Comparison of ENCODE assay signal across 8 mouse cellular contexts in genomic region chr3:96728634-96729402, GRCm38 (mm10). TPM values are rescaled to one million over a fixed set of nuclear protein-coding genes. Genes with fewer than 3 reads are reported as not detected.
DNase-seq lines count a peak whose midpoint lies in the region; ATAC-seq and TF ChIP-seq lines count a peak whose summit lies in the region.

No protein-coding gene starts in this region.

- H3K27ac ChIP-seq in cerebellum, adult 2 months (ENCODE audit: insufficient read depth, low read length), result no peak overlapping the region
- no peak overlapping the region for H3K27ac ChIP-seq in limb, embryonic 11.5 days (replicated peaks; ENCODE audit: low read depth, low read length)
- H3K27ac ChIP-seq in stomach, embryonic 14.5 days (ENCODE audit: low read length), result no peak overlapping the region; the same call in 1 of the 2 replicates

- peaks cover 22% of the 10 kb centered on the region for H3K36me3 ChIP-seq in megakaryocyte, embryonic 14.5 days (replicated peaks; ENCODE audit: low read length)
- H3K36me3 ChIP-seq in limb, embryonic 11.5 days (ENCODE audit: control insufficient read depth, insufficient read depth, low read length), result peaks cover 2% of the 10 kb centered on the region; the same call in 1 of the 2 replicates
- no peaks in the 10 kb centered on the region; the same call in 1 of the 2 replicates for H3K36me3 ChIP-seq in stomach, embryonic 14.5 days (ENCODE audit: control insufficient read depth, insufficient read depth, low read length)

- no peak for ATAC-seq in megakaryocyte, adult 5-6 weeks (ENCODE audit: poor library complexity, severe bottlenecking)
- ATAC-seq in limb, embryonic 11.5 days (ENCODE audit: insufficient number of reproducible peaks, low FRiP score, low TSS enrichment, low read depth), result no peak
- no peak for ATAC-seq in stomach, embryonic 14.5 days (ENCODE audit: insufficient number of reproducible peaks, insufficient read depth, low FRiP score, low read depth)

- H3K4me3 ChIP-seq in cerebellum, adult 2 months (replicated peaks; ENCODE audit: insufficient read depth, low read depth, low read length), result peak overlapping the region; percentile 81
- H3K4me3 ChIP-seq in megakaryocyte, embryonic 14.5 days (replicated peaks), result peak overlapping the region; percentile 94
- H3K4me3 ChIP-seq in limb, embryonic 11.5 days (ENCODE audit: low read depth, low read length), result peak overlapping the region; percentile 85
- peak overlapping the region; percentile 69 for H3K4me3 ChIP-seq in stomach, embryonic 14.5 days (ENCODE audit: low read depth, low read length)

- H3K27me3 ChIP-seq in cerebellum, adult 2 months (ENCODE audit: control insufficient read depth, insufficient read depth, low read length), result no peaks in the 10 kb centered on the region
- no peaks in the 10 kb centered on the region for H3K27me3 ChIP-seq in megakaryocyte, embryonic 14.5 days (replicated peaks)
- no peaks in the 10 kb centered on the region for H3K27me3 ChIP-seq in limb, embryonic 11.5 days (ENCODE audit: control insufficient read depth, insufficient read depth, low read length)
- H3K27me3 ChIP-seq in stomach, embryonic 14.5 days (ENCODE audit: control insufficient read depth, insufficient read depth, low read length), result no peaks in the 10 kb centered on the region

- peak overlapping the region; percentile 51 for H3K4me2 ChIP-seq in limb, embryonic 11.5 days (ENCODE audit: low read depth, severe bottlenecking)
- H3K4me2 ChIP-seq in stomach, embryonic 14.5 days (replicated peaks; ENCODE audit: low read depth, low read length), result peak overlapping the region; percentile 58

- no peak for DNase-seq in cerebellum, adult 2 months
- DNase-seq in cerebellum, adult 9-11 months, result no peak
- DNase-seq in limb, embryonic 11.5 days (ENCODE audit: low spot score), result no peak
- DNase-seq in natural killer cell, adult 2 months (ENCODE audit: low spot score in 2 of 2), result no peak
- no peak for DNase-seq in cerebellum, postnatal 14 days

- no peaks in the 10 kb centered on the region for H3K9me3 ChIP-seq in megakaryocyte, embryonic 14.5 days
- no peaks in the 10 kb centered on the region for H3K9me3 ChIP-seq in limb, embryonic 11.5 days (ENCODE audit: control insufficient read depth, low read length)
- no peaks in the 10 kb centered on the region for H3K9me3 ChIP-seq in stomach, embryonic 14.5 days (ENCODE audit: control insufficient read depth, low read depth, low read length)

- no peak for TF ChIP-seq POLR2A in cerebellum, adult 2 months (IDR thresholded peaks at IDR 0.05; ENCODE audit: borderline replicate concordance, insufficient read depth, low read length)

- H3K4me1 ChIP-seq in cerebellum, adult 2 months (ENCODE audit: control insufficient read depth, insufficient read depth, low read length), result peaks cover 13% of the 10 kb centered on the region; the same call in 1 of the 2 replicates
- H3K4me1 ChIP-seq in megakaryocyte, embryonic 14.5 days, result peaks cover 67% of the 10 kb centered on the region
- peaks cover 8% of the 10 kb centered on the region; the same call in 1 of the 2 replicates for H3K4me1 ChIP-seq in limb, embryonic 11.5 days (ENCODE audit: control insufficient read depth, insufficient read depth, low read length)
- H3K4me1 ChIP-seq in stomach, embryonic 14.5 days (ENCODE audit: control insufficient read depth, insufficient read depth, low read length), result peaks cover 16% of the 10 kb centered on the region; the same call in 1 of the 2 replicates

- peak overlapping the region; percentile 81 for H3K9ac ChIP-seq in limb, embryonic 11.5 days (ENCODE audit: low read length)
- no peak overlapping the region for H3K9ac ChIP-seq in stomach, embryonic 14.5 days (replicated peaks; ENCODE audit: low read depth, low read length)

- 16% methylated on average over 7 of the region's 7 CpGs for WGBS in cerebellum, adult 2 months
- WGBS in limb, embryonic 11.5 days, result 46% methylated on average over 7 of the region's 7 CpGs
- 33% methylated on average over 7 of the region's 7 CpGs for WGBS in stomach, embryonic 14.5 days

- no peak for TF ChIP-seq CTCF in cerebellum, adult 2 months (IDR thresholded peaks at IDR 0.05; ENCODE audit: borderline replicate concordance, insufficient read depth, low read depth, low read length)

RNA-seq across cellular contexts. Expression of gene Rnf115, which starts 1.4 kb away (rescaled TPM):
- polyA plus RNA-seq in cerebellum, adult 2 months (2012; rRNA removed), result 57.0 and 58.8 TPM in 2 replicates
- polyA plus RNA-seq in megakaryocyte, embryonic 14.5 days (2012; ENCODE audit: insufficient read depth, low replicate concordance), result 2.5 and 19.1 TPM in 2 replicates
- total RNA-seq in megakaryocyte, adult 5-6 weeks (2015), result 136 and 137 TPM in 2 replicates
- total RNA-seq in megakaryocyte, adult 5-6 weeks (2017), result 135 and 150 TPM in 2 replicates
- polyA plus RNA-seq in limb, embryonic 11.5 days (2014; fragmentation: Nextera tagmentation; extraction: Ambion mirVana), result 70.0 and 70.7 TPM in 2 replicates
- polyA plus RNA-seq in stomach, embryonic 14.5 days (2014; fragmentation: Nextera tagmentation; extraction: Ambion mirVana), result 41.1 and 42.1 TPM in 2 replicates

RNA-seq across cellular contexts. Expression of gene Polr3c, which starts 1.4 kb away (rescaled TPM):
- 42.9 and 47.1 TPM in 2 replicates for polyA plus RNA-seq in cerebellum, adult 2 months (2012; rRNA removed)
- 0.70 and 5.0 TPM in 2 replicates for polyA plus RNA-seq in megakaryocyte, embryonic 14.5 days (2012; ENCODE audit: insufficient read depth, low replicate concordance)
- 39.3 and 44.2 TPM in 2 replicates for total RNA-seq in megakaryocyte, adult 5-6 weeks (2015)
- total RNA-seq in megakaryocyte, adult 5-6 weeks (2017), result 18.7 and 28.7 TPM in 2 replicates
- polyA plus RNA-seq in limb, embryonic 11.5 days (2014; fragmentation: Nextera tagmentation; extraction: Ambion mirVana), result 38.1 and 42.8 TPM in 2 replicates
- 31.8 and 32.5 TPM in 2 replicates for polyA plus RNA-seq in stomach, embryonic 14.5 days (2014; fragmentation: Nextera tagmentation; extraction: Ambion mirVana)

RNA-seq across cellular contexts. Expression of gene Nudt17, which starts 20.5 kb away (rescaled TPM):
- polyA plus RNA-seq in cerebellum, adult 2 months (2012; rRNA removed), result 11.8 and 14.3 TPM in 2 replicates
- polyA plus RNA-seq in megakaryocyte, embryonic 14.5 days (2012; ENCODE audit: insufficient read depth, low replicate concordance), result 0.17 TPM in 1 of 2 replicates, not detected in the other
- 1.7 and 1.9 TPM in 2 replicates for total RNA-seq in megakaryocyte, adult 5-6 weeks (2015)
- total RNA-seq in megakaryocyte, adult 5-6 weeks (2017), result 0.73 TPM in 1 of 2 replicates, not detected in the other
- polyA plus RNA-seq in limb, embryonic 11.5 days (2014; fragmentation: Nextera tagmentation; extraction: Ambion mirVana), result 8.9 and 10.8 TPM in 2 replicates
- polyA plus RNA-seq in stomach, embryonic 14.5 days (2014; fragmentation: Nextera tagmentation; extraction: Ambion mirVana), result 8.7 and 9.3 TPM in 2 replicates

RNA-seq across cellular contexts. Expression of gene Pias3, which starts 32.6 kb away (rescaled TPM):
- 38.6 and 41.9 TPM in 2 replicates for polyA plus RNA-seq in cerebellum, adult 2 months (2012; rRNA removed)
- polyA plus RNA-seq in megakaryocyte, embryonic 14.5 days (2012; ENCODE audit: insufficient read depth, low replicate concordance), result 30.6 and 32.8 TPM in 2 replicates
- total RNA-seq in megakaryocyte, adult 5-6 weeks (2015), result 18.6 and 26.6 TPM in 2 replicates
- 10.3 and 13.4 TPM in 2 replicates for total RNA-seq in megakaryocyte, adult 5-6 weeks (2017)
- 41.4 and 42.8 TPM in 2 replicates for polyA plus RNA-seq in limb, embryonic 11.5 days (2014; fragmentation: Nextera tagmentation; extraction: Ambion mirVana)
- polyA plus RNA-seq in stomach, embryonic 14.5 days (2014; fragmentation: Nextera tagmentation; extraction: Ambion mirVana), result 52.6 and 59.4 TPM in 2 replicates

RNA-seq across cellular contexts. Expression of gene Ankrd35, which starts 58.9 kb away (rescaled TPM):
- polyA plus RNA-seq in cerebellum, adult 2 months (2012; rRNA removed), result 9.4 and 11.6 TPM in 2 replicates
- 9.5 and 30.5 TPM in 2 replicates for polyA plus RNA-seq in megakaryocyte, embryonic 14.5 days (2012; ENCODE audit: insufficient read depth, low replicate concordance)
- total RNA-seq in megakaryocyte, adult 5-6 weeks (2015), result not detected in 2 replicates
- not detected in 2 replicates for total RNA-seq in megakaryocyte, adult 5-6 weeks (2017)
- 0.31 and 0.45 TPM in 2 replicates for polyA plus RNA-seq in limb, embryonic 11.5 days (2014; fragmentation: Nextera tagmentation; extraction: Ambion mirVana)
- polyA plus RNA-seq in stomach, embryonic 14.5 days (2014; fragmentation: Nextera tagmentation; extraction: Ambion mirVana), result 0.82 and 1.1 TPM in 2 replicates
